Mouse (Mus musculus) lung, postnatal 36 days (tissue): ENCODE data around the gene Pak7.
A peak's percentile ranks its signal among the peaks of the same experiment; 100 is the strongest.

ENCODE experiments used
- DNase-seq: peaks from one replicate; pipeline ENCODE4 v3.0.0; 2022; ENCODE audit warnings: mixed read lengths

Pak7 gene

GRCm38 (mm10) chr2:136149530-136149929 lies 238.2 kb downstream of the Pak7 start:
- peak; percentile 10 for DNase-seq

DNA sequence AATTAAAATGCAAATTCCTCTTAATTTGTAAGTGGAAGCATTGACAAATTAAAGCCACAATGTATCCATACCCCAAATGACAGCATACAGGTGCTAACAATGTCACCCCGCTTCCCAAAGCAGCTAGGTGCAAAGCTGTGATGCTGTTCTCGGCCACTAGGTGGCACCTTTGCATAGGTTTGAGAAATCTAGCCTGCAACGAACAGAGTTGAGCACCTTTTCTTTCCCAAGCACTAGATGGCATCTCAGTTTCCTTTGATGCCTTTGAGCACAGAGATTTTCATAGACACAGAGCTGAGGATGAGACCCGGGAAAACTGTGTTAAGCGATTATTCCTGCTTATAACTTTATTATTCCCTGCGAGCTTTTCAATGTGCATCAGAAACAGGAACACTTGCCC lies 238.8 kb downstream of the Pak7 start:
- peak; percentile 76 for DNase-seq

- DNase-seq, result no peak
These were observed 247.0 kb downstream of the Pak7 start for GRCm38 (mm10) chr2:136140807-136141206.

GRCm38 (mm10) chr2:136139159-136140069 lies 248.4 kb downstream of the Pak7 start:
- DNase-seq, result peak; percentile 11

DNA sequence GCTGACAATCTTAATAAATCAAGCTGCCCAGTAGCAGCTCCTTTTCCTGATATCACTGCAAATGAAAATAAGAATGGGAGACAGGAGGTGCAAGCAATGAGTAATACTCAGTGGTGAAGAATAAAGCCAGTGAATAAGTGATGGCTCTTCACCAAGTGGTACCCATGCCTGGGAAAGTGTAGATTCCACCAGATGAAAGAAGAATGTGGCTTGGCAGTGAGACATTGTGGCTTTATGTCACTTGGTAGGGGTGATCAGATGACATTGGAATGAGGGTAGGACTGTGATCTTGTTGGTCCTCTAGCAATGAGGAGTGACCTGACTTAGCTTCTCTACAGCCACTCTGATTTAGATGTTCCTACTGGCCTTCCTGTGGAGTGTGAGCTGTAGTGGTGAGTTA lies 249.3 kb downstream of the Pak7 start:
- DNase-seq, result no peak

DNA sequence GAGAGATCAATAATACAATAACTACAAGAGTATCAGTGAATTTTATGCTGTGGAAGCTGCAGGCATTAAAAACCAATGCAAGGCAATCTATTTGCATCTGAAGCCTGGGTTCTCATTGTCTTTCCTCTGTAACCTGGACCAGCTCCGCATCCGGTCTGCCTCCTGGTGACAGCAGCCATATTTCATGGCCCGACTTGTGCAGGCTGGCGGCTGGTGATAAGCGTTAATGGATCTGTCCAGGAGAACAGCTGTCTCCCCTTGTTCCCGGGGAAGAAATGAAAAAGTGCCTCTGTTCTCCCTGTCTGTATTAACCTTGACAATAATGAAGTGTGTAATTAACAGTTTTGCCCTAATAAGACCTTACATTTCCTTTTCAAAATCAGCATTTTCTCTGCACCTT lies 265.9 kb downstream of the Pak7 start:
- peak; percentile 7 for DNase-seq

- no peak for DNase-seq
These were observed 269.8 kb downstream of the Pak7 start for GRCm38 (mm10) chr2:136118006-136118405.

DNA sequence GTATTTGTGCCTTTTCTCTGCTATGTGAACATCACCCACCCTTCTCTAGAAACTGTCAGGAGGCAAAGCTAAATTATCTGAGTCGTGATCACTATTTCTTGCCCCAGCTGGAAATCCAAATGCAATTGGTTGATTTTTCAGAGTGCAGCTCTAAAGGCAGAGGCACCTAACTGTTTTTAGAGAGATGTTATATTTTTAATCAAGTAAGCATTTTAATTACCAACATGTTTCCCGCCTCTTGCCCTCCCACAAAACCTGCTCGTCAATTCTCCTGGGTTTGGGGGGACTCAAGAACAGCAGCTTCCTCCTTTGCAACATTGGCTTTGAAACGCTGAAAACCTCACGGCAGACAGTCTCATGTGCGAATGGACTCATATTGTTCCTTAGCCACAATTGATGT lies 274.4 kb downstream of the Pak7 start:
- DNase-seq, result no peak

DNA sequence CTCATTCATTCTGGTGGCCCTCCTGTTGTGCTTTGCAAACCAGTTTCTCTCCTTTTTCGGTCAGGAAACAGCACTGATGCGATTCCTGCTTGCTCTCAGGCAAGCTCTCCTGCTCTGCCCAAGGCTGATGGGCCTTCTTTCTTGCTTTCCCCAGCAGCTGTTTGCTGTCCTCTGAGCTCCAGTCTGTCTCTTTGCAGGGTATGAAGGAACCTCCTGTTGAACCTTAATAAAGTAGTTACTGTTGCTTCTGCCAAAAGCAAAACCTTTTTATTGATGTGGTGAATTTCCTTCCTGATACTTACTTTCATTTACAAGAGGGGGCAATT lies 278.8 kb downstream of the Pak7 start:
- no peak for DNase-seq

GRCm38 (mm10) chr2:136108124-136109037 lies 279.4 kb downstream of the Pak7 start:
- DNase-seq, result no peak

GRCm38 (mm10) chr2:136107597-136107996 lies 280.2 kb downstream of the Pak7 start:
- DNase-seq, result no peak

- no peak for DNase-seq
These were observed 290.6 kb downstream of the Pak7 start for GRCm38 (mm10) chr2:136097143-136097542.

DNA sequence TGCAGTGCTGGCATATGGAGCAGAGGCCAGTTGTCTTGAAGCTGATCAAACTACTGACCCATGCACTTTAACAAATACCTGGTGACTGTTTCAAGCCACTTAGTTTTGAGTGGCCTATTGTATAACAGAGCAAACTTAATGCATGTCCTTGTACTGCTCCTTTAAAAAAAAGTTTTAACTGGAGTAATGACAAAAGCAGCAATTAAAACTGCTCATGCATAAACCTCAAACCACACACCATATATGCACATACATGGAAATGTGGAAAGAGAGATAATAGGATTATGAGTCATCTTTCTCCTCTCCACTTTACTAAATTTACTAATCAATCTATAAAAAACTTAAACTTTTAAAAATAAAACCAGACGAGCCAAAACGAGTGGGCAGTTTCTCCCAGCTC lies 291.8 kb downstream of the Pak7 start:
- DNase-seq, result no peak

DNA sequence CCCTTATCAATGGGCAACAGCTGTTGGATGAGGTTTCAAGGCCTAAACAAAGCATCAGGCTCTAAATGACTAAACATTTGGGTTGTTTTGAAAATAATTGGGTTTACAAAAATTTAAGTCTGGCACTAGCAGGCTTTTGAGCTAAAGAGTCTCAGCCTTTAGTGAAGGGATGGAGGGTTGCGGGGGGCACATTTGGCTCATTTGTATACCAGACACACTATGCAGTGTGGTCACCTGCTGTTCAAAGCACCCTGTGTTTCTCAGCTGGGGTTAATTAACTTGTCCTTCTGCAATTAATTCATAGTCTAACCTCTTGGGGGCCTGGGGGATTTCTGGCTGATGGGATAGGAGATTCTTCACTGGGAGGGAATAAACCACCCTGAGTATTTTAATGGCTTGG lies 323.4 kb downstream of the Pak7 start:
- DNase-seq, result no peak

- DNase-seq, result no peak
These were observed 328.6 kb downstream of the Pak7 start for GRCm38 (mm10) chr2:136059029-136059669.

DNA sequence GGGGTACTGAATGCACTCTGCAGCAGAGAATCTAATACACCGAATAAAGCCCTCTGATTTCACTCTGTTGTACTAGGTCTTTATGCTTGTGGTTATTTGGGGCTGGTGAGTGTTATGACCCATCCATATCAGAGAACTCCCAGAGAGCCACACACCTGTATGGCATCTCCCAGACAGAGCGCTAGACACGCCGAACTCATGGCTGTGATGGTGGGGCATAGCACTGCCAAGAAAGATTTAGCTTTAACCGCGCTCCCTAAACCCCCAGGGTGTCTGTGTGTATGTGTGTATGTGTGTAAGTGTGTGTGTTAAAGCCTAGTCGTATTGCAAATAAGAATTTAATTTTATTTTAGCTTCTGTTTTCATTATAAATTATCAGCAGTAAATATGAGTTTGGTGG lies 329.4 kb downstream of the Pak7 start:
- no peak for DNase-seq

DNA sequence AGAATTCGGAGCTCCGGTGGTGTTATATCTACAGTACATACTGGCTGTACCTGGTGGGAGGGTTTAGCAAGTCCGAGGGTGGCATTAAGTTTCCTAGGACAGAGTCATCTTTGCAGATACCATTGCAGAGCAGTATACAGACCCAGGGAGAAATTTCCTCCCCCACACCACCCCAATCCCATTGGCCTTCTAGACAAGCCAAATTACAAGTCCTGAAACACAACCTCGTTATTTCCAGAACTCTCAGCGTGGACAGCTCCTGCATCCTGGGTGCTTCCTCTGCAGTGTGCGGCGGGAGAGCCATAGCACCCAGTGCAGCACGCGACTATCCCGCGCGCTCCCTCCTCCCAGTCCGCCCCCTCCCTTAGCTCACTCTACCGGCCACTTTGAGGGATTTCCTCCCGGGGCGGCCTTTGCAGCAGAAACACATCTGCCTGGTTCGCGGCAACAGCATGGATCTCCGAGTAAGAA lies 329.9 kb downstream of the Pak7 start:
- DNase-seq, result no peak

GRCm38 (mm10) chr2:136051688-136052289 lies 336.0 kb downstream of the Pak7 start, which contains the start of gene Lamp5:
Gene Lamp5, plus strand, starts transcription at chr2:136052239.
- no peak for DNase-seq

GRCm38 (mm10) chr2:136050793-136051615 lies 336.8 kb downstream of the Pak7 start:
- no peak for DNase-seq

DNA sequence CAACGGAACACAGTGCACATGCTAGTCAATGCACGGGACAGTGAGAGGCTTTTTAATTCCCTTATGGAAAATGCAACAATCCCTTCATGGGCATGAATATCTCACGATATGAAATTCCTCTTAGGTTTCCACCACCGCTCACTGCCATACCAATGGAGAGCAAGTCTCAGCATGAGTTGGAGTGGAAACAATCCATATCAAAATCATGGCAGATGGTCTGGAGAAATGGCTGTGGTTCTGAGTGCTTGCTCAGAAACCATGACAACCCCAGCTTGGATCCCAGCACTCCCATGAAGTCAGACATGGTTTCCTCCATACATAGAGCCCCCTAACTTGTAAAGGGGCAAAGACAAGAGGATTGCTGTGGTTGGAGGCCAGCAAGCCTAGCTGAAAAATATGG lies 339.3 kb downstream of the Pak7 start:
- no peak for DNase-seq
